Mouse (Mus musculus) liver, postnatal 0 days (tissue): ENCODE data around the gene Rbpj. TPM values are rescaled to one million over a fixed set of nuclear protein-coding genes. Genes with fewer than 3 reads are reported as not detected.

Experiments used
- ATAC-seq: fragments of 200-750 bp; cut with Nextera tagmentation; 2 replicates; pipeline ENCODE4 v1.8.0; 2017; ENCODE audit warnings: mild to moderate bottlenecking, moderate library complexity
- DNase-seq: peaks from one replicate; pipeline ENCODE4 v3.0.0-alpha.2; 2016
- H3K27ac ChIP-seq: fragments of 300-500 bp; sonication (generic); 2 replicates; pipeline ENCODE4 v1.5.1; 2014; ENCODE audit warnings: antibody characterized with exemption, moderate library complexity, mild to moderate bottlenecking, low read depth
- H3K27me3 ChIP-seq: fragments of 300-500 bp; sonication (generic); 2 replicates; pipeline ENCODE4 v1.6.1; 2014; ENCODE audit warnings: low read length, control low read depth, mixed read lengths; ENCODE audit not compliant: insufficient read depth
- H3K36me3 ChIP-seq: fragments of 300-500 bp; sonication (generic); replicated peaks from 2 replicates; pipeline ENCODE4 v1.6.1; 2014; ENCODE audit warnings: mild to moderate bottlenecking, control low read depth, low read length, moderate library complexity, mixed read lengths; ENCODE audit not compliant: insufficient read depth
- H3K4me1 ChIP-seq: fragments of 300-500 bp; sonication (generic); 2 replicates; pipeline ENCODE4 v1.6.1; 2014; ENCODE audit warnings: antibody characterized with exemption, mild to moderate bottlenecking, control low read depth; ENCODE audit not compliant: insufficient read depth
- H3K4me2 ChIP-seq: fragments of 300-500 bp; sonication (generic); 2 replicates; pipeline ENCODE4 v1.6.1; 2014; ENCODE audit warnings: low read depth, mild to moderate bottlenecking, low read length, moderate library complexity, mixed read lengths
- H3K4me3 ChIP-seq: fragments of 300-500 bp; sonication (generic); 2 replicates; pipeline ENCODE4 v1.5.1; 2014; ENCODE audit warnings: low read depth, low read length
- H3K9ac ChIP-seq: fragments of 300-500 bp; sonication (generic); replicated peaks from 2 replicates; pipeline ENCODE4 v1.6.1; 2014; ENCODE audit warnings: mild to moderate bottlenecking, moderate library complexity
- H3K9me3 ChIP-seq: fragments of 300-500 bp; sonication (generic); 2 replicates; pipeline ENCODE4 v1.6.1; 2016; ENCODE audit warnings: mild to moderate bottlenecking, control low read depth, low read length, mixed read lengths
- CTCF ChIP-seq: sonication (generic); IDR thresholded peaks from 2 replicates; pipeline ENCODE4 v1.5.1; 2016; ENCODE audit warnings: antibody characterized with exemption, low read depth
- EP300 ChIP-seq: IDR thresholded peaks from 2 replicates; pipeline ENCODE4 v1.6.1; 2016; ENCODE audit warnings: antibody characterized with exemption, low read depth, mild to moderate bottlenecking
- WGBS: fragments of 180-500 bp; shearing (Covaris S2); extraction: QIAGEN DNeasy Blood & Tissue Kit; methylation state at CpG from one replicate; pipeline ENCODE4 v1.1.7; 2014; ENCODE audit not compliant: insufficient replicate concordance; 5-methylcytosine and 5-hydroxymethylcytosine counted together
- polyA plus RNA-seq: library from polyadenylated mRNA; unstranded; fragments of >200 nt; fragmentation: Nextera tagmentation; extraction: Ambion mirVana; gene quantifications from 2 replicates; pipeline ENCODE4 v1.2.1, GENCODE M21; 2015

Gene Rbpj
- polyA plus RNA-seq, 1 experiment from 2014 or later: 6.1 TPM

DNA sequence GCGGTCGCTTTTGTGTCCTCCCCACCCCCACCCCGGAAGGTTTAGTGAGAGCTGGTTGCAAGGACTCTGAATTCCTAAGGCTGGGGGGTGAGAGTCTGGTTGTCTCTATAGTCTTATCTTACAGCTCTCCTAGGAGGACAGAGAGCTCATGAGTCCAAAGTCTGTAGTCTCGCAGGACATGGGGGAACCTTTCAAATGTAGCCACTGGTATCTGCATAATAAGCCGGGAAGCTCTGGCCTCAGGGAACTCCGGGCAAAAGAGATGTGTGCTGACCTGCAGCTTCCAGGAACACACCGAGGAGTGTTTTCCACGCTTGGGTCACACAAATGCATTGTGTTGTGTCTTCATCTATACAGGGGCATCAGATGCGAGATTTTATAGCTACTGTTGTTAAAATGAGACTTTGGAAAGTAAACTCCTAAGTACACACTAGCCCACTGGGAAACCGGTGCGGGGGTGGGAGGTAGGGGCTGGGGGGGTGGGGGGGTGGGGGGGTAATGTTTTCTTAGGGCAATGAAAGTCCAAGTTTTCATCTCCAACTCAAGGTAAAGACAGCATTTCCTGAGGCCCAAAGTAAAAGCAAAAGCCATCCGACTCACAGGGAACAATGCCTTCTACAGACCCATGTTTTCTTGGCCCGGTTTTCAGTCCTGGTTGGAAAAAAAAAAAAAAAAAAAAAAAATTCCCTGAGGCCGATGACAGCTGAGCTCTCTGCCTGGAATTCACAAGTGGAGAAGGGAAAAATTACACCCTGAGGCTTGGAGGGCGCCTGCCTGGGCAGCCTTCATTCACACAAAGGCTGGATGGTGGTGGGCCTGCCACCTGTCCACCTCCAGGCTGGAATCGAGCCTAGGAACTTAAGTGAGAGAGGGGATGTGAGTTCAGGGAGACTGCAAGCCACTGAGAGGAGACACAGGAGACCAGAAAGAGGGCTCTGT, 4.5 kb downstream of the Rbpj start:
- H3K27ac ChIP-seq: peak overlapping the region; percentile 70; the same call in 1 of the 2 replicates
- peak overlapping the region; percentile 52 for H3K4me2 ChIP-seq
- no peak for DNase-seq
- 44% methylated on average over 16 of the region's 16 CpGs for WGBS
- 0 out of 2 replicates have a peak overlapping the region, but pooled peaks have one; percentile 9 for H3K4me3 ChIP-seq
- H3K27me3 ChIP-seq: no peaks in the 10 kb centered on the region
- H3K4me1 ChIP-seq: no peaks in the 10 kb centered on the region
- TF ChIP-seq CTCF: no peak
- TF ChIP-seq EP300: no peak
- no peaks in the 10 kb centered on the region for H3K36me3 ChIP-seq
- no peaks in the 10 kb centered on the region for H3K9me3 ChIP-seq
- H3K9ac ChIP-seq: no peak overlapping the region
- peak; percentile 41; the same call in 1 of the 2 replicates for ATAC-seq

DNA sequence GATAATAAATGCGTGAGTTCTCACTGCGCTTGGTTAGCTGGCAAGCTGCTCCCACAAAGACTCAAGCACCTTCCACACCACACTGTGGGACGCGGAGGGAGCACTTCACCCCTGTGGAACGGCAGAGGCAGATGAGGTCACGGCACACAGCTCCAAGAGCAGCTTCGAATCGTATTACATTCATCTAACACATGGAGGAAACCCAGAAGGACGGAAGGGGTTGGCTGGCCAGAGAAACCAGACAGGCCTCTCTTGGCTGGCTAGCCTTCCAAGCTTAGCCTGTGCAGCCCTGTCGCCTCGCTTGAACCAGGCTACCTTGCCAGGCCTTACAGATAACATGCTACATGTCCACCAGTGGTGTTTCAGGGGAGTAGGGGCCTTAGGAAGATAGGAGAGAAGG, 6.5 kb downstream of the Rbpj start:
- no peak for TF ChIP-seq EP300
- TF ChIP-seq CTCF: no peak
- WGBS: 82% methylated on average over 11 of the region's 11 CpGs
- H3K4me3 ChIP-seq: no peak overlapping the region
- ATAC-seq: no peak
- no peaks in the 10 kb centered on the region for H3K27me3 ChIP-seq
- H3K4me2 ChIP-seq: no peak overlapping the region
- no peaks in the 10 kb centered on the region for H3K4me1 ChIP-seq
- no peak overlapping the region for H3K27ac ChIP-seq
- no peak overlapping the region for H3K9ac ChIP-seq
- no peaks in the 10 kb centered on the region for H3K9me3 ChIP-seq
- DNase-seq: no peak
- no peaks in the 10 kb centered on the region for H3K36me3 ChIP-seq

DNA sequence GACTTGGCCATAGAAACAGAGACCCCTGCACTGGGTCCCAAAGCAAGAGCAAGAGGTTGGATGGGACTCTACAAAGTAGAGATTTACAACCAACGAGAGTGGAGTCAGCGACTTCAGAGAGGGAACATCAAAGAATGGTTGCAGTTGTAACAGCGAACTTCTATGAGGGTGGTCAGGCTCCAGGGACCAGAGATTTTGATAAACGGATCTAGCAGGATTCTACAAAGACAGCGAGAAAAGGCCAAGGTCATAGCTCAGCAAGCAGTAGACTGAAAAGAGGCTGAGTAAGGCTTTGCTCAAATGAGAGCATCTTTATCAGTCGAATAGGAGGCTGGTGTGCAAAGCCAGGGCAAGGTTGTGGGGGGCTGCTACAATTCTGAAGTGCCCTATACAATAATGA, 13.2 kb downstream of the Rbpj start:
- ATAC-seq: no peak
- no peak for DNase-seq
- Histone ChIP-seq H3K4me3 (no peak overlapping the region), H3K27ac (no peak overlapping the region), H3K36me3 (no peaks in the 10 kb centered on the region), H3K4me1 (no peaks in the 10 kb centered on the region), H3K4me2 (no peak overlapping the region), H3K9ac (no peak overlapping the region), H3K9me3 (no peaks in the 10 kb centered on the region), H3K27me3 (no peaks in the 10 kb centered on the region)
- WGBS: 66% methylated on average over 6 of the region's 6 CpGs
- no peak for TF ChIP-seq EP300
- no peak for TF ChIP-seq CTCF

DNA sequence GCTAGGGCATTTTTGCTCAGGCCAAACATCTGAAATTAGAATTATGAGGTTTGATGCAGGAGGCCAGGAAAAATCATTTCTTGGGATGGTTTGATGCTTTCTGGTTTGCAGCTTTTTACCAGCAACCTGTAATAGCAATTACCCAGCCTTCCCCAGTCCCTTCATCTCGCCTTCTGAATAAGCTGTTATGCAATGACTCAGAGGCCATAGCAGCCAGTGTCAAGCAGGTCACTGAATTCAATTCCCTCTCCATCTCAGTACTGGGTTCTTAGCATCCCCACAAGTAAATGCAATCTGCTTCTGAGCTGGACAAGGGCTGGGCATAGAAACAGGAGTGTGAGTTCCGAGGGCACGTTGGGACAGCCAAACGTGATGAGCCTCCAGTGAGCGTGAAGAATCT, 13.9 kb downstream of the Rbpj start:
- Histone ChIP-seq H3K36me3 (no peaks in the 10 kb centered on the region), H3K9ac (no peak overlapping the region), H3K4me1 (no peaks in the 10 kb centered on the region), H3K27ac (no peak overlapping the region), H3K27me3 (no peaks in the 10 kb centered on the region), H3K4me3 (no peak overlapping the region), H3K4me2 (no peak overlapping the region), H3K9me3 (no peaks in the 10 kb centered on the region)
- 76% methylated on average over 5 of the region's 5 CpGs for WGBS
- no peak for ATAC-seq
- DNase-seq: no peak
- no peak for TF ChIP-seq EP300
- TF ChIP-seq CTCF: no peak

DNA sequence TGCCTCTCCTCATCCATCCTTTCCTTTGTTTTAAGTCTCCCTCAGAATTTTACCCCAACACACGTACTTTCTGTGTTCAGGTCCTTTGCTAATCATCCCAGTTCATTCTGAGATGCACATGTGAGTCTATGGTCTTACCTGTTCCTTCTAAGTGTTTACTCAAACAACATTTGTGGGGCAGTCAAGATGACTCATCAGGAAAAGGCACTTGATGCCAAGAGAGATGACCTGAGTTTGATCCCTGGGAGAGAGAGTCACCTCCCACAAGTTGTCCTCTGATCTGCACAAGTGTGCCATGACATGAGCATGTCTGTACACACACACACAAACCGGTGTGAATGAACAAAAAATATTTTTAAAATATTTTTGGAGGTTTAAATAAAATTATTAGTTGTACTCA, 15.1 kb downstream of the Rbpj start:
- no peak for DNase-seq
- Histone ChIP-seq H3K9ac (no peak overlapping the region), H3K4me1 (no peaks in the 10 kb centered on the region), H3K9me3 (no peaks in the 10 kb centered on the region), H3K4me3 (no peak overlapping the region), H3K27me3 (no peaks in the 10 kb centered on the region), H3K36me3 (no peaks in the 10 kb centered on the region), H3K27ac (no peak overlapping the region), H3K4me2 (no peak overlapping the region)
- TF ChIP-seq EP300 (no peak), CTCF (no peak)
- WGBS: 68% methylated on average over 2 of the region's 2 CpGs
- ATAC-seq: no peak

DNA sequence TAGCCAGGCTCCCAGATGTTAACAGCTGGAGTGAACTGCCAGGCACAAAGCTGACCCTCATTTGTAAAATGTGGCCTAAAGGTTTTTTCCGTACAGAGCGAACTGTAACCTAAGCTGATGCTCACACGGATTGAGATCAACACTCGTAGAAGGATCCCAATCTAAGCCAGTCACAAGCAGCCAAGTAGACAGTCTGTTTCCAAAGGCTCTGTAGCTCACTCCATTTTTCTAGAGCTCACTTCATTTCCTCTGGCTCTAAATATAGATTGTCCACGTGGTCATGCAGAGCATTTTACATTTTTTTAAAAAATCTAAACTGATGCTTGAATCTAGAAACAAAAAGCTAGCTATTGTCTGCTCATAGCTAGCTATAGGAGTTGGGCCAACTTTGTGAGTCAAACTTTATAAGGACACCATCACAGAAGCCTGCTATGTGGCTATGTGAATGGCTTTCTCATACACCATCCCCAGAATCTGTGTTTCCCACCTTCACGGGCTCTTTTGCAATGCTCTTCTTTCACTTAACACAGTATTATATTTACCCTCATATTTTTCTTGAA, 19.2 kb downstream of the Rbpj start:
- Histone ChIP-seq H3K4me2 (no peak overlapping the region), H3K9me3 (no peaks in the 10 kb centered on the region), H3K4me1 (no peaks in the 10 kb centered on the region), H3K4me3 (no peak overlapping the region), H3K27me3 (no peaks in the 10 kb centered on the region), H3K36me3 (no peaks in the 10 kb centered on the region), H3K27ac (no peak overlapping the region), H3K9ac (no peak overlapping the region)
- DNase-seq (no peak), ATAC-seq (no peak)
- WGBS: 75% methylated on average over 6 of the region's 6 CpGs
- no peak for TF ChIP-seq EP300
- no peak for TF ChIP-seq CTCF
